Mouse (Mus musculus) ZHBTc4 (cell line): Measurements from ENCODE around the gene Lrit3.

ENCODE experiments used
- DNase-seq: peaks from one replicate; pipeline ENCODE4 v3.0.0-alpha.2; 2011; ENCODE audit warnings: low read depth, low spot score

The Lrit3 gene

DNA sequence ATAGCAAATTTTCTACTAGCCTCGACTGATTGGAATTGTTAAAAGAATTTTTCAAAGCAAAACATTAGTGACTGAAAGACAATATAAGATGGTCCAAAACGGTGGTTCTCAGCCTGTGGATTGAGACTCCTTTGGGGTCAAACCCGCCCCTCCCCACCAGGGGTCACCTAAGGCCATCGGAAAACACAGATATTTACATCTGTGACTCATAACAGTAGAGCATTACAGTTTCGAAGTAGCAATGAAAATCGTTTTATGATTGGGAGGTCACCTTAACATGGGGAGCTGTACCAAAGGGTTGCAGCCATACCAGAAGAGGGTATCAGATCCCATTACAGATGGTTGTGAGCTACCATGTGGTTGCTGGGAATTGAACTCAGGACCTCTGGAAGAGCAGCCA, 32.6 kb downstream of the Lrit3 start:
- DNase-seq = no peak

GRCm38 (mm10) chr3:129766971-129767794, 36.6 kb downstream of the Lrit3 start:
- DNase-seq = no peak

DNA sequence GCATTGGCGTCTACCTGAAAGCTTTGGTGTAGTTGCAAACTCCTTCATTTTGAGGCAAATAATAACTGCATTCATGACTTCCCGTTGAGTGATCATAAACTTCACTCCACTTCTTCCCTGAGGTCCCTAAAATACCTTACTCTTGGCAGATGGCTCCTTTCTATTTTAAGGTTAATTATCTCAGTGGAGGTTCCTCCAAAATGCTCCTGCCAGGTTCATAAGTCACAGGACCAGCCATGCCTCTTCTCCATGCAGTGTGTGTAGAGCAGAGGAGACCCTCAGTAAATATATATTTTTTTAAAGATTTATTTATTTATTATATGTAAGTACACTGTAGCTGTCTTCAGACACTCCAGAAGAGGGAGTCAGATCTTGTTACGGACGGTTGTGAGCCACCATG, 37.7 kb downstream of the Lrit3 start:
- no peak for DNase-seq

DNA sequence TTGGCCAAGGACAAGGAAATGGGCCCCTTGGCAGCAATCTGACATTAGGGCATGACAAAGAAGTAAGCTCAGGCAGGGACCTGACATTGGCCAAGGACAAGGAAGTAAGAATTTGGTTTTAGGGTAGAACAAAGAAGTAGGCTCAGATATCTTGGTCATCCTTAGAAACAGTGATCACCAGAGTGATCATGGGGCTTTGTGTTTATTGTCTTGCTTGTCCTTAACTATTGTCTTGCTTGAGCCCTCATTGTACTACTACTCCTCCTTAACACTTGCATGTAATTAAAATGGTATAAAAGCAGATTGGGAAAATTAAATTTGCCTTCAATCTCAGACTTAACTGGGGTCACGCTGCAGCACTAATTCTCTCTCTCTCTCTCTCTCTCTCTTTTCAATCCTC, 46.2 kb downstream of the Lrit3 start:
- peak; percentile 79 for DNase-seq

- peak; percentile 56 for DNase-seq
These were observed 48.9 kb downstream of the Lrit3 start, which contains the start of gene Egf for GRCm38 (mm10) chr3:129754650-129755604. Egf (minus strand) TSS chr3:129755316.

DNA sequence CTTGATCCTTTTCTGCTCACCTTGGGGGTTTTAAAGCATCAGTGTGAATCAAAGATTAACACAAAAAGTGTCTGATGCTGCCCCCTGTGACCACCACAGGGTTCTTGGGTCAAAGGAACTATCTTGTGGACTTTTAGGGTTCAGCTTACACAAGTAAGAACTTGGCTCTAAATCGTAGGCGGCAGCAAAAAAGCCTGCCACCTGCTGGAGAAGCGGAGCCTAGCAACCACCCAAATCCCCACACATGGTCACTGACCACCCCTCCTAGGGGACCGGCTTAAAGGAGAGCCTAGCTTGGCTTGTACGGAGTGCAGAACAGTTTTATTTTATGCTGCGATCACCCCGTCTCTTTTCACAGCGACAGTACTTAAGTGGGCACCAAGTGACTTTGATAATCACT, 59.0 kb downstream of the Lrit3 start:
- DNase-seq = peak; percentile 74

GRCm38 (mm10) chr3:129742781-129743180, 61.0 kb downstream of the Lrit3 start:
- DNase-seq = no peak

- DNase-seq = no peak
These were observed 65.3 kb downstream of the Lrit3 start for GRCm38 (mm10) chr3:129738291-129739183.
